Mouse (Mus musculus) layer of hippocampus, adult 18-20 months (tissue): ENCODE results near the gene Bbs9. TPM values are rescaled to one million over a fixed set of nuclear protein-coding genes. Genes with fewer than 3 reads are reported as not detected.

ENCODE experiments used
- DNase-seq, 2 experiments: peaks; one replicate each; pipeline ENCODE4 v3.0.0; 2022; ENCODE audit warnings: low spot score in 2 of 2
- total RNA-seq, 2 experiments: library from RNA; stranded (reverse); gene quantifications; 2 replicates each; pipeline ENCODE4 v1.2.3; 2021

Bbs9 gene
- total RNA-seq, 2 experiments from 2014 or later: 32.5 to 34.8 TPM

- DNase-seq: no peak
Observed at GRCm38 (mm10) chr9:22680484-22680883, 205.0 kb downstream of the Bbs9 start.

- peak in 1 of 2 experiments; percentile 53 for DNase-seq
Observed at GRCm38 (mm10) chr9:22683786-22684185, 208.3 kb downstream of the Bbs9 start.

- DNase-seq: no peak
Observed at GRCm38 (mm10) chr9:22686765-22687472, 211.4 kb downstream of the Bbs9 start.

- no peak for DNase-seq
Observed at GRCm38 (mm10) chr9:22690234-22690633, 214.7 kb downstream of the Bbs9 start.

- no peak for DNase-seq
Observed at GRCm38 (mm10) chr9:22695392-22695791, 219.9 kb downstream of the Bbs9 start.

GRCm38 (mm10) chr9:22696809-22697374, 221.4 kb downstream of the Bbs9 start:
- no peak for DNase-seq

- DNase-seq: no peak
Observed at GRCm38 (mm10) chr9:22697811-22698210, 222.3 kb downstream of the Bbs9 start.

- DNase-seq: no peak
Observed at GRCm38 (mm10) chr9:22698501-22698900, 223.0 kb downstream of the Bbs9 start.

GRCm38 (mm10) chr9:22702065-22702611, 226.6 kb downstream of the Bbs9 start:
- DNase-seq: no peak

- no peak for DNase-seq
Observed at GRCm38 (mm10) chr9:22702812-22703367, 227.4 kb downstream of the Bbs9 start.

GRCm38 (mm10) chr9:22703541-22703940, 228.0 kb downstream of the Bbs9 start:
- DNase-seq: no peak

GRCm38 (mm10) chr9:22707166-22707913, 231.8 kb downstream of the Bbs9 start:
- no peak for DNase-seq

GRCm38 (mm10) chr9:22708970-22709726, 233.6 kb downstream of the Bbs9 start:
- peak in 1 of 2 experiments; percentile 62 for DNase-seq

GRCm38 (mm10) chr9:22710032-22710431, 234.5 kb downstream of the Bbs9 start:
- no peak for DNase-seq

- DNase-seq: no peak
Observed at GRCm38 (mm10) chr9:22711339-22711738, 235.8 kb downstream of the Bbs9 start.

GRCm38 (mm10) chr9:22712743-22713142, 237.2 kb downstream of the Bbs9 start:
- no peak for DNase-seq

- DNase-seq: peak; percentile 33 to 79
Observed at GRCm38 (mm10) chr9:22713286-22713685, 237.8 kb downstream of the Bbs9 start.

GRCm38 (mm10) chr9:22717583-22717982, 242.1 kb downstream of the Bbs9 start:
- DNase-seq: no peak

- DNase-seq: no peak
Observed at GRCm38 (mm10) chr9:22718174-22718823, 242.8 kb downstream of the Bbs9 start.

- DNase-seq: no peak
Observed at GRCm38 (mm10) chr9:22732646-22733045, 257.1 kb downstream of the Bbs9 start.
